Mouse (Mus musculus) lung, postnatal 10 days (tissue): ENCODE results near the gene Cldn13.

ENCODE experiments used
- DNase-seq: peaks from one replicate; pipeline ENCODE4 v3.0.0; 2021

Gene Cldn13

GRCm38 (mm10) chr5:134933281-134933680, 18.0 kb upstream of the Cldn13 start:
- DNase-seq: no peak

DNA sequence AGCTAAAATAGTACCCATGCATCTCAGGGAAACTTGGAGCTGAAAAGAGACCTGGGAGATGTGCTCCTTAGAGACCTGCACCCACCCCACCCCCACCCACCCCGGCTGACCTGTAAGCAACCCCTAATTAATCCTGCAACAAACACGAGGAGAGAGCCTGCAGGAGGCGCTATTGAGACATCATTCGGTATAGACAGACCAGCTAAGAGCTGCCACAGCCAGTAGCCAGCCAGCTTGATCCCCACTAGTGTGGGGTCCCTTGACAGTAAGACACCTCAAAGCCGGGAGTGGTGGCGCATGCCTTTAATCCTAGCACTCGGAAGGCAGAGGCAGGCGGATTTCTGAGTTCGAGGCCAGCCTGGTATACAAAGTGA, 17.6 kb upstream of the Cldn13 start:
- peak; percentile 86 for DNase-seq

GRCm38 (mm10) chr5:134932179-134932902, 17.0 kb upstream of the Cldn13 start, which contains the start of gene Mettl27:
TSS of gene Mettl27 (plus strand) at chr5:134932368.
- DNase-seq: peak; percentile 96

DNA sequence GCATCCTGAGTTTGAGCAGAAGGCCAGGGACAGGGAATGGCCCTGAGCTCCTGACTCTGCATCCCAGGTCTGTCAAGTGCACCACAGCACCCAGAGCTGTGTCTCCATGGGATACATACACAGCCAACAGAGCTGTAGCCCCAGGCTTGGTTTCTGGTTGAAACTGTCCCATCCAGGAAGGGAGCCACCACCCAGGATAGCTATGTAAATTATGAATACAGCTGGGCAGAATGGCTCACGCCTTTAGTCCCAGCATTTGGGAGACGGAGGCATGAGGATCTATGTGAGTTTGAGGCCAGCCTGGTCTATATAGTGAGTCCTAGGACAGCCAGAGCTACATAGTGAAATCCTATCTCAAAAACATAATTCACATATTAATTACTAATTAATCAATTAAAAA, 14.7 kb upstream of the Cldn13 start:
- no peak for DNase-seq

DNA sequence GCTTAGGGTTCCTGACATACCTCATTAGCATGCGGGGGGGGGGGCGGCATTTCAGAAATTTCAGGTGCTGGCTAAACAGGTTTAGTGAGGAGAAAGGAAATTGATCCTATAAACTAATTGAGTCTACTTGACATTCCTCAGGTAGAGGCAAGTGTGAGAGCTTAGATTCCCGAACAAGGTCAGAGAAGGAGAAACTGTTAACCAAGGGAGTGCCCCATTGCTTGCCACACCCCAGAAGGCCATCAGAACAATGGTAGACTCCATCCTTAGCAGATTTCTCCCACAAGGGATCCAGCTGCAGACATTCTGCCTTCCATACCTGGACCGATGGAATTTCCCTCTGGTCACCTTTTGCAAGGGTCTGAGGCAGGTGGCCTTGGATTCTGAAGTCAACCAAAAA, 11.4 kb upstream of the Cldn13 start:
- DNase-seq: no peak

GRCm38 (mm10) chr5:134923141-134923540, 7.8 kb upstream of the Cldn13 start:
- DNase-seq: no peak

DNA sequence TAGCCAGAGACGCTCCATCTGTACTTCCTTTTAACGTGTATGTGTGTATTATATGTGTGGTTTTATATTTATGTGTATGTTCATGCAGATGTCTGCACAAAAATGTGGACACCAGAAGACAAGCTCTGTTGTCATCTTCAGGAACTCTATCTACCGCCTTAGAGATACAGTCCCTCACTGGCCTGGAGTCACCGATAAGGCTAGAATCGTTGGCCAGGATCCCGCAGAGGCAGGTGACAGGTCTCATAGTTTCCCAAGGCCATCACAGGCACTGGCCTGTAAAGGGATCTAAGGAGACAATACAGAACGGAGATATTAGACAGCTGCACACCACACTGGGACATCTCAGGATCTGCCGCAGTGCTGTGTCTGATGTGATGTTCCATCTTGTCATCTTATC, 5.8 kb upstream of the Cldn13 start:
- no peak for DNase-seq

DNA sequence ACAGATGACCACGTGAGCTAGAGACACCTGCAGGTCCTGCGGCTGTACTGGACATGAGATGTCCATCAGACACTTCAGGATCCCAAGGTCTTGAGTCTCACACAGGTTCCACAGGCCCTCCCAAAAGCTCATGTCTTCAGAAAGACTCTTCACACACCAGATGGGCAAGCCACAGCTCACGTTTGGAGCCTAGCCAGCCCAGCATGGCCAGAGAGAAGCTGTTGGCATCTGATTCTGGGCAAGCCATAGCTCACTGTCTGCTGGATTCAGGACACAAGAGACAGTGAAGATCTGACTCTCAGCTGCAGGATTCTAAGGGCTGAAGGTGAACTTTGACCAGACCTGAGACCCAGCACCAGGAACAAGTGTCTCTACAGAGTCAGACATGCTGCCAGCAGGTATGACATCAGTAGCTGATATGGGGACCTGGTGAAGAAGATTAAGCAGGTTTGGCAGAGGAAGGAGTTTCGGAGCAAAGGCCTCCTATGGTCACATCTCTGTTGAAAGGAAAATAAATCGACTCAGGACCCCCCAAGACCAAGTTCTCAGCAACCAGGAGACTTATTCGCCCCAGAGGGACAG, 4.9 kb upstream of the Cldn13 start:
- no peak for DNase-seq

GRCm38 (mm10) chr5:134919097-134919496, 3.8 kb upstream of the Cldn13 start:
- DNase-seq: no peak

- DNase-seq: peak; percentile 85
Observed at GRCm38 (mm10) chr5:134918071-134918832, 2.9 kb upstream of the Cldn13 start.

DNA sequence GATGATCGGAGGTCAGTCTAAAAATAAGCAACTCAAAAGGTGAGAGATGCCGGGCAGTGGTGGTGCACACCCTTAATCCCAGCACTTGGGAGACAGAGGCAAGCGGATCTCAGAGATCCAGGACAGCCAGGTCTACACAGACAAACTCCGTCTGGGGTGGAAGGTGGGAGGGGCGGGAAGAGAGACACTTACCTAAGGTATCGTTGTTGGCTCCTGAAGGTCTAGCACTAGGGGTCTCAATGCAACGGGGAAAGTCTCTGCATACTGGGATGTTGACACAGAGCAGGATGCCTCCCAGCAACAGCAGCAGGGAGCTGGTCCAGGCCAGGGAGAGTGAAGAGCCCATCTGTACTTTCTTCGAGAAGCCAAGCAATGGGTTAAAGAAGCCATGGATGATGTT, 816 bp downstream of the Cldn13 start:
- DNase-seq: no peak

- no peak for DNase-seq
Observed at GRCm38 (mm10) chr5:134913753-134914152, 1.6 kb downstream of the Cldn13 start.

DNA sequence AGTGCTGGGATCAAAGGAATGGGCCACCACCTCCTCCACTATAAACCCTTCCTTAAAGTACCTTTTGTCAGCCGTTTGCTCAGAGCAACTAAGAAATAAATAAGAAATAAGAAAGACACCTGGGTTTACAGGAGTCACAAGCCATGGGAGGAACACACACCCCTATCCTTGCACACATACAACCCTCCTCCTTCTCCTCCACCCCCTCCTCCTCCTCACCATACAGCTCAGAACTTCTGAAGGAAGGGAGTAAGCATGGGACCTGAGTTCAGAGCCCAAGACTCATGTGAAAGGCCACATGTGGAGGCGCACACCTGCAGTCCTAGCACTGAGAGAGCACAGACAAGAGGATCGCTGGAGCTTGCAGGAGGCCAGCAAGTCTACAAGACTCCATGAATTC, 2.0 kb downstream of the Cldn13 start:
- DNase-seq: no peak

DNA sequence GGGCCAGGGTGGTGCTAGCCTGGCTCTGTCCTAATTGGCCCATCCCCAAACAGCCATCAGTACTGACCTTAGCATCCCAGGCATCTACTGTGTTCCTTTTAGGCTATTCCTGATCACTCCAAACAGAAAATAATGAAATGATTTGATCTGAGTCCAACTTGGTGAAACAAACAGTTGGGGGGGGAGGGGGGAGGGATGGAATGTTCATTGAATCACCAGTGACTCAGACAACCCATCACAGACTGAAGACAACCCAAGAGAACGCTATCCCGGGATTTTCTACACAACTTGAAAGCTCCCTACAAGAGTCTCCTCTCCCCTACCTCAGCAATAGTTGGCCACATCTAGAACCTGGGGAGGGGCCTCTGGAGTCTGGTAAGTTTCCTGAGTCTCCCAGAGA, 3.4 kb downstream of the Cldn13 start:
- no peak for DNase-seq

- peak; percentile 98 for DNase-seq
Observed at GRCm38 (mm10) chr5:134907135-134907534, 8.2 kb downstream of the Cldn13 start.

DNA sequence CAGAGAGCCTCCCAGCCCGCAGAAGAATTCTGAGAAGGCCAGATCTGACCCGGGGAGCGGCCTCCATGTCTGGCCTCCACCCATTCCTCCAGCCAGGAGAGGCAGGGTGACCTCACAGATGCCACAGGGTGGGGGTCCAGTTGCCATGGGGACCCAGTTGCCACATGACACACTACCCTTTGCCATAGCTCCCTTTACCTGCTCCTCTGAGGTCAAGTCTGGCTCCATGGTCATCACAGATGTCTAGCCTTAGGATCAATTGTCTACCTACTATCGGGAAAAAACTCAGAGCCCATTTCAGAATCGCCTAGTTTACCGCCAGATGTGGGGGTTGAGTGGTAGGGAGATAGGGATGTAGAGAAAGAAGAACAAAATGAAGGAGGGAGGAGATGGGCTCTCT, 8.7 kb downstream of the Cldn13 start, which contains the start of gene Tmem270:
Gene Tmem270, minus strand, starts transcription at position 101 of the 400 bp plus-strand sequence.
- no peak for DNase-seq

- peak; percentile 23 for DNase-seq
Observed at GRCm38 (mm10) chr5:134901644-134902027, 13.7 kb downstream of the Cldn13 start.

DNA sequence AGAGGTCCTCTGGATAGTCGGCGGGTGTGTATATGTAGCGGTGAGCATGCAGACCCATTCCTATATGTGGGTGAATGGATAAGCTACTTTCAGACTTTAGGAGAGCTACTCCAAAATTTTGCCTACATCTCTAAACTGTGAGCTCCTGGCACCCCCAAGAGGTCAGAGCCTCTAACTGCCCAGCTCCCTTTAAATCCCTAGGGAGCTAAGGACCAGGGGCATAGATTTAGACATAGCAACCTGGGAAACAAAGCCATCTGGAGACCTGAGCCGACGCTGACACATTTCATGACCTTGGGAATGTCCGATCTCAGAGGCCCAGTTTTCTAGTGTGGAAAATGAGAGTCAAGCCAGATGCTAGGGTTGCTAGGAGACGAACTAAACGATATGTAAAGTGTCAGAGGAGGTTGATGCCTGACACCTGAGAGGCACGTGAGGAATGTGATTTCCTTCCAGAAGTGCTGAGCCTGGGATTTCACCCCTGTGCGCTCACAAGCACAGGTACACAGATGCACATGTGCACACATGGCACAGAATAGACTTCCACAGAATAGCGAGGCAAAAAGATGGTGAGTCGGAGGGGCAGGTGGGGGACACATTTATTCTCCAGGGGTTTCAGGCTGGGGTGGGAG, 14.2 kb downstream of the Cldn13 start:
- DNase-seq: peak; percentile 82

DNA sequence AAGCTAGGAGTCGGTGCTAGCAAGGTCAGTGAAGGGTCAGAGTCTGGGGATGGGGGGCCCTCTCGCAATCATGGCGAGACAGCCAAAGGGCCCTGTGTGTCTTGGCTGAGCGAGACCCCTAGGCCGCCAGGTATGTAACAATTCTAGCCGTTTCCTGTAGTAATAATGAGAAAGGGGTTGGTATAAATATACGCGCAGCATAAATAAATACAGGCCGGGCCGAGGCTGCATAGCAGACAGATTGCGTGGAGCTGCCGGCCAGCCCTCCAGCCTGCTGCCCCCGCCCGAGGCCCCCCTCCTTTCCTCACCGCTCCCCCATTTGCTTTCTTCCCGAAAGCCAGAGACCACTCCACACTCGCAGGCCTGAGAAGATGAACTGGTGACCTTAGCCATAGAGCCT, 17.7 kb downstream of the Cldn13 start:
- DNase-seq: peak; percentile 77

DNA sequence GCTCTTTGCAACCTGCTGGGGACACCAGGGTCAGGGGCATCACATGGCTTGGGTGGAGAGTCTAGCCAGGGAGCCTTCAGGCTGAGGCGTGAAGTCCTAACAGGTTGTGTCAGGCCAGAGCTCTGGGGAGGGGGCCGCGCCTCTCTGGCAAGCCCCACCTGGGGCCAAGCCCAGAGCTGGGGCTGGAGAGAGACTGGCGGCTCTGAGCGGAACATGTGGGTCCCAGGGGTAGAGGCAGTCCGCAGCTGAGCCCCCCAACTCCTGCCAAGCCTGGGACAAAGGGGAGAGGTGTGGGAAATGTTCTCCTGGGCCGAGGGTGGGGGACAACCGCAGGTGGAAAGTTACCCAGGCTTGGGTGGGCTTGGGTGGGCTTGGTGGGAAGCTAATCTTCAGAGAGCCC, 18.4 kb downstream of the Cldn13 start:
- no peak for DNase-seq

DNA sequence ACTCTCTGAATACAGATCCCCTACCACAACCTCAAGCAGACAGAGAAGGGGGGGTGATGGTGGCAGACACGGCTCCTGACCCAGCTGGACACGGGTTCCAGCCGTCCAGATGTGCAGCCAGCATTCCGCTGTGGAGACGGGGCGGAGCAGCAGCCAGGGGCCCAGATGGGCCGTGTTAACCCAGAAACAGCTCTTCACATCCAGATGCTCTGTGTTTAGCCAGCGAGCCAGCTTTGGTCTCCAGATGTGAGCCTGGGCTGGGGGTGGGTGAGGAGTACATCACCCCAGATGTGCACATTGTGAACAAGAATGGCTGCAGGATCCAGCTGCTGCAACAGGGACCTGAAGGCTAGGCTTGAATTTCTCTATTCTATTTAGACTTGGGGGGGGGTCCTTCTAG, 20.0 kb downstream of the Cldn13 start:
- DNase-seq: peak; percentile 85

GRCm38 (mm10) chr5:134892717-134893116, 22.6 kb downstream of the Cldn13 start:
- DNase-seq: no peak

DNA sequence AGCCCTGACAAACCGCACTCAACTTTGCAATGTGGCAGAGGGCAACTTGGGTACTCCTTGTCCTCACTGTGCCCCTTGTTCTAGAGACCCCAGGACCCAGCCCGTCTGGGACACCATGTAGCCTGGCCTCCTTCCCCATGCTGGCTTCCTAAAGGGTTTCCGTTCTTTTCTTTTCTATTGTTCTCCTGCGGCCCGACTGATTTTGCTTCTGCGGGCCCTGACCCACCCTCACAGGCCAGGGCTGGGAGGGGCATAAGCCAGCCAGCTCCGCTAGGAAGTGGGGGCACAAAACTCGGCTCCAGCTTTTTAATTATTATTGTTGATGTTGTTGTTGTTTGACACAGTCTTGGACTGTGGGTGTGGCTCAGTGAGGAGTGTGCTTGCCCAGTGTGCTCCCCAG, 23.8 kb downstream of the Cldn13 start:
- DNase-seq: peak; percentile 76
